Mouse (Mus musculus) cortical plate, adult 2 months (tissue): ENCODE data around the gene Adam8.

Experiments
- CTCF ChIP-seq: fragments of 200-500 bp; IDR thresholded peaks from 2 replicates; pipeline ENCODE4 v1.5.1; 2011; ENCODE audit warnings: mild to moderate bottlenecking, control low read depth, low read length; ENCODE audit not compliant: insufficient read depth; ENCODE audit errors: extremely low read depth
- POLR2A ChIP-seq: fragments of 200-500 bp; IDR thresholded peaks from 2 replicates; pipeline ENCODE4 v1.6.1; 2011; ENCODE audit warnings: mild to moderate bottlenecking, low read length, control low read depth; ENCODE audit not compliant: insufficient read depth; ENCODE audit errors: extremely low read depth

GRCm38 (mm10) chr7:139951991-139952633 lies 40.2 kb downstream of the Adam8 start:
- TF ChIP-seq CTCF (no peak), POLR2A (no peak)
